Mouse (Mus musculus) heart, embryonic 12.5 days (tissue): ENCODE data around the gene Hadha. TPM values are rescaled to one million over a fixed set of nuclear protein-coding genes. Genes with fewer than 3 reads are reported as not detected.

Source experiments
- ATAC-seq: fragments of 200-750 bp; cut with Nextera tagmentation; 2 replicates; pipeline ENCODE4 v1.8.0; 2017; ENCODE audit warnings: moderate TSS enrichment, moderate library complexity; ENCODE audit not compliant: insufficient number of reproducible peaks, low FRiP score
- H3K27ac ChIP-seq: fragments of 300-500 bp; sonication (generic); 2 replicates; pipeline ENCODE4 v1.5.1; 2016; ENCODE audit warnings: mild to moderate bottlenecking, moderate library complexity; ENCODE audit not compliant: poor library complexity, severe bottlenecking
- H3K27me3 ChIP-seq: fragments of 300-500 bp; sonication (generic); replicated peaks from 2 replicates; pipeline ENCODE4 v1.6.1; 2016; ENCODE audit warnings: mild to moderate bottlenecking, moderate library complexity
- H3K36me3 ChIP-seq: fragments of 300-500 bp; sonication (generic); 2 replicates; pipeline ENCODE4 v1.6.1; 2016; ENCODE audit warnings: mild to moderate bottlenecking, moderate library complexity
- H3K4me1 ChIP-seq: fragments of 300-500 bp; sonication (generic); replicated peaks from 2 replicates; pipeline ENCODE4 v1.6.1; 2016; ENCODE audit warnings: mild to moderate bottlenecking
- H3K4me2 ChIP-seq: fragments of 300-500 bp; sonication (generic); 2 replicates; pipeline ENCODE4 v1.6.1; 2016; ENCODE audit warnings: mild to moderate bottlenecking, moderate library complexity
- H3K4me3 ChIP-seq: fragments of 300-500 bp; sonication (generic); 2 replicates; pipeline ENCODE4 v1.5.1; 2016; ENCODE audit warnings: mild to moderate bottlenecking
- H3K9ac ChIP-seq: fragments of 300-500 bp; sonication (generic); 2 replicates; pipeline ENCODE4 v1.6.1; 2016; ENCODE audit warnings: mild to moderate bottlenecking, moderate library complexity
- H3K9me3 ChIP-seq: fragments of 300-500 bp; sonication (generic); replicated peaks from 2 replicates; pipeline ENCODE4 v1.6.1; 2016; ENCODE audit warnings: mild to moderate bottlenecking, moderate library complexity
- WGBS: fragments of 180-500 bp; shearing (Covaris S2); methylation state at CpG from one replicate; pipeline ENCODE4 v1.1.7; 2016; 5-methylcytosine and 5-hydroxymethylcytosine counted together
- polyA plus RNA-seq: library from polyadenylated mRNA; unstranded; fragments of >200 nt; fragmentation: Nextera tagmentation; extraction: Ambion mirVana; gene quantifications from 2 replicates; pipeline ENCODE4 v1.2.1, GENCODE M21; 2016

The Hadha gene
- polyA plus RNA-seq, 1 experiment from 2014 or later: 237 TPM

DNA sequence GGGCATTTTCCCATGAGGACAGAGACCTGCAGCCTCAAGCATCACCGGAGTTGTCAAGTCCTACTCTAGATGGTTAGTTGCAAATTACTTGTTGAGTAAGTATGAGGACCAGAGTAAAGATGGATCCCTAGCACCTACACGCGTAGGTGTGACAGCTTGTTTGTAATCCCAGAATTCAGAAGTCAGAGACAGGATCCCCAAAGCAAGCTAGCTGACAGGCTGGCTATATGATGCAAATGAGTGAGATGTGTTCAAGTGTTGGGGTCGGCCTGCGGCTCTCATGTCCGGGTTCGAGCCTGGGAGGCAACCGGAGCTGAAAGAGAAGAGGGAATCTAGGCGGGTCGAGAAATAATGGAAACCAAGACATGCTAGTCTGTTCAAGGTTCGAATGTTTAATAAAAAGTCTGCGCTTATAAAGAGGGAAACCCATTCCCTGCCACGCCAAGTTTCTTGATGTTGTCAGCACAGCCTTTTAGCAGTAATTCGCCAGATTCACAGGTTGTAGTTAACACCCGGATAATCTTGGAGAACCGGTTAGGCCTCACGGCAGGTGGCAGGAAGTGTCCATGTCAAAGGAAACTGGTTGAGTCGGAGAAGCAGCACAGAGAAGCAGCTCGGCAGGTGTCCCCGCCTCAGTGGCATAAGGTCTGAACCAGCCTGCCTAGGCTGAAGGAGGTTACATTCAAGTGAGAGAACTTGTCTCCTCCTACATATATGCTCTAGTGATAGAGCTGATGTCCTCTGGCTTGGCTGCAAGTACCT is 18.1 kb upstream of the Hadha start:
- no peak overlapping the region for H3K4me2 ChIP-seq
- peaks cover 21% of the 10 kb centered on the region for H3K4me1 ChIP-seq
- peak overlapping the region; percentile 90 for H3K27ac ChIP-seq
- no peak overlapping the region for H3K4me3 ChIP-seq
- 55% methylated on average over 20 of the region's 20 CpGs for WGBS
- no peak overlapping the region for H3K9ac ChIP-seq
- H3K36me3 ChIP-seq: peaks cover 69% of the 10 kb centered on the region
- H3K9me3 ChIP-seq: no peaks in the 10 kb centered on the region
- H3K27me3 ChIP-seq: no peaks in the 10 kb centered on the region
- ATAC-seq: no peak

GRCm38 (mm10) chr5:30172115-30172514 is 17.2 kb upstream of the Hadha start:
- ATAC-seq: no peak
- Histone ChIP-seq H3K4me3 (no peak overlapping the region), H3K27me3 (no peaks in the 10 kb centered on the region), H3K27ac (peak overlapping the region; percentile 90), H3K36me3 (peaks cover 69% of the 10 kb centered on the region), H3K4me2 (peak overlapping the region; percentile 3; the same call in 1 of the 2 replicates), H3K9ac (no peak overlapping the region), H3K9me3 (no peaks in the 10 kb centered on the region), H3K4me1 (peaks cover 21% of the 10 kb centered on the region)

GRCm38 (mm10) chr5:30170303-30170940 is 15.5 kb upstream of the Hadha start:
- H3K27me3 ChIP-seq: no peaks in the 10 kb centered on the region
- H3K9ac ChIP-seq: no peak overlapping the region
- no peak overlapping the region for H3K4me2 ChIP-seq
- WGBS: 80% methylated on average over 5 of the region's 5 CpGs
- no peak overlapping the region for H3K4me3 ChIP-seq
- peak overlapping the region; percentile 77 for H3K27ac ChIP-seq
- peaks cover 21% of the 10 kb centered on the region for H3K4me1 ChIP-seq
- no peaks in the 10 kb centered on the region for H3K9me3 ChIP-seq
- ATAC-seq: no peak
- peaks cover 62% of the 10 kb centered on the region for H3K36me3 ChIP-seq

- no peak for ATAC-seq
- H3K9ac ChIP-seq: no peak overlapping the region
- no peaks in the 10 kb centered on the region for H3K27me3 ChIP-seq
- peaks cover 3% of the 10 kb centered on the region for H3K4me1 ChIP-seq
- no peak overlapping the region for H3K4me2 ChIP-seq
- H3K27ac ChIP-seq: peak overlapping the region; percentile 64; the same call in 1 of the 2 replicates
- no peak overlapping the region for H3K4me3 ChIP-seq
- no peaks in the 10 kb centered on the region for H3K9me3 ChIP-seq
- H3K36me3 ChIP-seq: peaks cover 38% of the 10 kb centered on the region
- 65% methylated on average over 5 of the region's 5 CpGs for WGBS
Measured at GRCm38 (mm10) chr5:30165234-30165946, 10.4 kb upstream of the Hadha start.

DNA sequence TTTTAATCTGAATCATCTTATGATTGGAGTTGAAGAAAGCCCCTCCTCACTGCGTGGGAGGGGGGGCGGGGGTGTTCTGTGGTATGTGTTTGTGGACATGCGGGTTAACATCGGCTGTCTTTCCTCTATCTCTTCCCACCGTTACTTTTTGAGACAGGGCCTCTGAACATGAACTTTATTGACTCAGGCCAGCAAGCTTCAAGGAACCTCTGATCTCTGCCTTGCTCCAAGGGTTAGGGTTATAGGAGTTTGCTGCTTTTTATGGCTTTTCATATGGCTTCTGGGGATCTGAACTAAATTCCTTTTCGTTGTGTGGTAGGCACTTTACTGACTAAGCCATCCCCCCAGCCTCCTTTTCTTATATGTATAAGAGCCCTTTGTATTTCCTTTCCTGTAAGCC is 7.4 kb upstream of the Hadha start:
- Histone ChIP-seq H3K36me3 (peaks cover 19% of the 10 kb centered on the region), H3K9me3 (no peaks in the 10 kb centered on the region), H3K9ac (no peak overlapping the region), H3K27ac (no peak overlapping the region), H3K27me3 (no peaks in the 10 kb centered on the region), H3K4me2 (no peak overlapping the region), H3K4me3 (no peak overlapping the region), H3K4me1 (peaks cover 19% of the 10 kb centered on the region)
- ATAC-seq: no peak
- WGBS: 66% methylated on average over 6 of the region's 6 CpGs

- Histone ChIP-seq H3K9me3 (no peaks in the 10 kb centered on the region), H3K4me1 (peaks cover 21% of the 10 kb centered on the region), H3K27me3 (no peaks in the 10 kb centered on the region), H3K4me2 (no peak overlapping the region), H3K36me3 (peaks cover 16% of the 10 kb centered on the region), H3K27ac (no peak overlapping the region), H3K4me3 (no peak overlapping the region), H3K9ac (no peak overlapping the region)
- 90% methylated on average over 1 of the region's 1 CpGs for WGBS
- no peak for ATAC-seq
Measured at GRCm38 (mm10) chr5:30161836-30162235, 6.9 kb upstream of the Hadha start.

DNA sequence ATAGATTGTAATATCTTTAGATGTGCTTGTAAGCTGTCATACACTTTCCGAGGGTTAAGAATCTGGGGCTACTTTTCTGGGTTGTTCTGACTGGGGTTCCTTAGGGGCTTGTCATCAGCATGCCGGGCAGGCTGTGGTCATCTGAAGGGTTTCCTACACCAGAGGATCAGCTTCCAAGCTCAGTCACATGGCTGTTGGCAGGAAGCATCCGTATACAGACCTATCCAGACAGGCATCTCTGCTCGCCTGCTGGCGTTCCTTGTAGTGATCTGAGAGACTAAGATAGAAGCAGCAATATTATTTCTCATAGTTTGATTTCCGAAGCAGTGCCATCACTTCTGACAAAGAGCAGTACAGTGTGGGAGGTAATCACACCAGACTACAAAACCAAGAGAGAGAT is 4.6 kb upstream of the Hadha start:
- Histone ChIP-seq H3K9ac (no peak overlapping the region), H3K9me3 (no peaks in the 10 kb centered on the region), H3K4me2 (no peak overlapping the region), H3K36me3 (peaks cover 5% of the 10 kb centered on the region; the same call in 1 of the 2 replicates), H3K27ac (no peak overlapping the region), H3K4me3 (no peak overlapping the region), H3K4me1 (peaks cover 25% of the 10 kb centered on the region), H3K27me3 (no peaks in the 10 kb centered on the region)
- ATAC-seq: no peak
- WGBS: 61% methylated on average over 6 of the region's 6 CpGs

GRCm38 (mm10) chr5:30155821-30156629 is 1.1 kb upstream of the Hadha start:
- H3K4me3 ChIP-seq: peak overlapping the region; percentile 91
- peak overlapping the region; percentile 91 for H3K9ac ChIP-seq
- no peaks in the 10 kb centered on the region for H3K27me3 ChIP-seq
- H3K27ac ChIP-seq: peak overlapping the region; percentile 85
- peak overlapping the region; percentile 66 for H3K4me2 ChIP-seq
- 29% methylated on average over 13 of the region's 13 CpGs for WGBS
- H3K36me3 ChIP-seq: no peaks in the 10 kb centered on the region
- peaks cover 34% of the 10 kb centered on the region for H3K4me1 ChIP-seq
- no peaks in the 10 kb centered on the region for H3K9me3 ChIP-seq
- ATAC-seq: no peak

DNA sequence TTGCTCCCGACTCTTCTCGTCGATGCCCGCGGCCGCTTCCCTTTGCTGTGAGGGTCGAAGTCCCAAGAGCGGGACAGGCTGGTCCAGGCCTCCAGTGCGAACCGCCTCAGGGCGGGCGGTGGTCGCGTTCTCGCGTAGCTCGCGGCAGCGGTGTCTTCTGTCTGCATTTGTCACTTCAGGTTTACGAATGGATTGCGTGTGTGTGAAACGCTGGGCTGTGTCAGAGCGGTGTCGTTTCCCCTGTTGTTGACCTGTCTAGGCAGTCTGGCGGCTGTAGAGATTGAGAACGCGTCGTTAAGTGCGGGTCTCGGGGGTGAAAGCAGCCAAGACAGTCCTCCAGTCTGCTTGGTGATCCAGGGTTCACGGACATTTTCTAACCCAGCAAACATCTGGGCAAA is 432 bp upstream of the Hadha start:
- peak overlapping the region; percentile 85 for H3K27ac ChIP-seq
- peak overlapping the region; percentile 66 for H3K4me2 ChIP-seq
- WGBS: under 1% methylated on average over 31 of the region's 31 CpGs
- no peaks in the 10 kb centered on the region for H3K27me3 ChIP-seq
- H3K9ac ChIP-seq: peak overlapping the region; percentile 91
- no peaks in the 10 kb centered on the region for H3K9me3 ChIP-seq
- H3K4me1 ChIP-seq: peaks cover 34% of the 10 kb centered on the region
- H3K4me3 ChIP-seq: peak overlapping the region; percentile 91
- ATAC-seq: peak; percentile 37; the same call in 1 of the 2 replicates
- H3K36me3 ChIP-seq: no peaks in the 10 kb centered on the region

GRCm38 (mm10) chr5:30154013-30154412 is 949 bp downstream of the Hadha start:
- Histone ChIP-seq H3K36me3 (0 out of 2 replicates have a peak, but pooled peaks cover 3% of the 10 kb centered on the region), H3K9me3 (no peaks in the 10 kb centered on the region), H3K4me3 (peak overlapping the region; percentile 91), H3K4me2 (peak overlapping the region; percentile 66), H3K27ac (no peak overlapping the region; the same call in 1 of the 2 replicates), H3K27me3 (no peaks in the 10 kb centered on the region), H3K4me1 (peaks cover 29% of the 10 kb centered on the region), H3K9ac (peak overlapping the region; percentile 91)
- ATAC-seq: no peak
- WGBS: 21% methylated on average over 4 of the region's 4 CpGs
